Mouse (Mus musculus): Measurements from ENCODE around the gene Gimap7. TPM values are rescaled to one million over a fixed set of nuclear protein-coding genes. Genes with fewer than 3 reads are reported as not detected.
A peak's percentile ranks its signal among the peaks of the same experiment; 100 is the strongest.

The Gimap7 gene
- polyA plus RNA-seq, 1 experiment from 2014 or later = 0.59 TPM

DNA sequence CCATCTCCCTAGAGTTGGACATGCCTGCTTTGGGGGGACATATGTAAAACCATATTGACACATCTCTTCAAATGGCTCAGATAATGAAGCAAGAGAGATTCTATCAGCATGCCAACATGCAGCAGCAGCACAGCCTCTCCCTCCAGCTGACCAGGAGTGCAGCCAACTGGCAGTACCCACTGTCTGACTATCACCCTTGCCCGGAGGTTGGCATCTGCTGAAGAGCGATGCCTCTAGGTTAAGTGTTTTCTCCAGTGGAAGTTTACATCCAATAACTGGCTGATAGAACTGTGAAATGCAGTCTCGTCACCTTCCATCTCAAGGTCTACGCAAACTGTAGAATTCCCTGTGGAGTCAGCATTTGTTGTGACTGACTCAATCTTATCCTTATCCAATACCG, 19.3 kb downstream of the Gimap7 start:
- DNase-seq (no peak), ATAC-seq (no peak)
- Histone ChIP-seq H3K36me3 (replicated peaks; ENCODE audit: insufficient read depth, low read length) (no peaks in the 10 kb centered on the region), H3K9ac (replicated peaks) (no peak overlapping the region), H3K9me3 (ENCODE audit: low read length) (no peaks in the 10 kb centered on the region), H3K27me3 (ENCODE audit: insufficient read depth, low read length) (no peaks in the 10 kb centered on the region), H3K4me3 (ENCODE audit: low read depth, low read length) (no peak overlapping the region), H3K27ac (ENCODE audit: low read depth) (no peak overlapping the region), H3K4me2 (ENCODE audit: low read depth, low read length) (no peak overlapping the region), H3K4me1 (ENCODE audit: insufficient read depth) (peaks cover 20% of the 10 kb centered on the region)
- WGBS (ENCODE audit: insufficient replicate concordance) = 83% methylated on average over 5 of the region's 5 CpGs
- TF ChIP-seq CTCF (IDR thresholded peaks at IDR 0.05; ENCODE audit: low read depth) (no peak), EP300 (IDR thresholded peaks at IDR 0.05; ENCODE audit: low read depth) (no peak)

DNA sequence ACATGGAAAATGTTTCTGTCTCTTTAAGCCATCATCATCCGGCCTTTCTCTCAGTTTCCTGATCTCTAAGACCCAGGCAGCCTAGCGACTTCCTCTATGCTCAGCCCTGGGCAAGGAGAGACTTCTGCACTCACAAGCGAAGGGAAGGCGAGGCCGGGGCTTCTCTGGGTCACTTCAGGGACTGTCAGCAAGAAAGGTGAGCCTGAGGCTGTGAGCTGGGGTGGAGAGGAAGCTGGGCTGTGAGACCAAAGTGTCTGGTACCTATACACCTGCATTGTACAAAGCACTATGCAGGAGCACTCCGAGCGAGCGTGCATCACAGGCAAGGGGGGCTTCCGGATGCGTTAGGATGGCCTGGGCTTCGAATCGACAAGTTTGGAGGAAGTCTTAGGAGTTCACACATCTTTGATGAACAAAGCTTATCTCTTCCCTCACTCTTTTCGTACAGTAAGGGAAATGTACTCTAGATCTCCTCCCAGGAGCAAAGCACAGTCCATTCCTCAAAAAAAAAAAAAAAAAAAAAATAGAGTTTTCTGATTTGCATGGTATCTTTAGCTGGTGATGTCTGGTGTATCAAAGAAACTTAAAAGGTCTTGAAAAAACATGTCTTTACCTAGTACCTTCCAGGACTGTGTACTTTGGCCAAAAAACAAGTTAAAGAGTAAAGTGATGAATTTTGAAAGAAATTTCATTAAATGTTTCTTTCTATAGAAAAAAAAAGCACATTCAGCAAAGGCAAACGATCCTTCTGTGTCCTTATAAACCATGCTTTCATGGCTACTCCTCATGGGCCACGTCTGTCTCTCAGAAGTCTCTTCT, 20.7 kb downstream of the Gimap7 start, which contains the start of gene Gimap1:
Gimap1 (plus strand) TSS at position 94 of the 819 bp plus-strand sequence.
- H3K27ac ChIP-seq (ENCODE audit: low read depth) = peak within 1 kb of the TSS; percentile 51
- WGBS (ENCODE audit: insufficient replicate concordance) = 29% methylated on average over 15 of the region's 15 CpGs
- no peaks in the 10 kb centered on the region for H3K9me3 ChIP-seq (ENCODE audit: low read length)
- H3K4me3 ChIP-seq (ENCODE audit: low read depth, low read length) = peak within 1 kb of the TSS; percentile 45
- no peak for ATAC-seq
- TF ChIP-seq EP300 (IDR thresholded peaks at IDR 0.05; ENCODE audit: low read depth) = no peak
- no peak for TF ChIP-seq CTCF (IDR thresholded peaks at IDR 0.05; ENCODE audit: low read depth)
- peak; percentile 21 for DNase-seq
- H3K9ac ChIP-seq (replicated peaks) = peak within 1 kb of the TSS; percentile 41; the same call in 1 of the 2 replicates
- H3K4me1 ChIP-seq (ENCODE audit: insufficient read depth) = peaks cover 23% of the 10 kb centered on the region
- no peaks in the 10 kb centered on the region for H3K36me3 ChIP-seq (replicated peaks; ENCODE audit: insufficient read depth, low read length)
- H3K4me2 ChIP-seq (ENCODE audit: low read depth, low read length) = peak within 1 kb of the TSS; percentile 39
- no peaks in the 10 kb centered on the region for H3K27me3 ChIP-seq (ENCODE audit: insufficient read depth, low read length)

- H3K9me3 ChIP-seq (ENCODE audit: low read length) = no peaks in the 10 kb centered on the region
- TF ChIP-seq EP300 (IDR thresholded peaks at IDR 0.05; ENCODE audit: low read depth) (no peak), CTCF (IDR thresholded peaks at IDR 0.05; ENCODE audit: low read depth) (no peak)
- WGBS (ENCODE audit: insufficient replicate concordance) = 50% methylated on average over 3 of the region's 3 CpGs
- peak overlapping the region; percentile 39 for H3K4me2 ChIP-seq (ENCODE audit: low read depth, low read length)
- H3K4me1 ChIP-seq (ENCODE audit: insufficient read depth) = peaks cover 23% of the 10 kb centered on the region
- peak overlapping the region; percentile 19 for H3K4me3 ChIP-seq (ENCODE audit: low read depth, low read length)
- H3K27me3 ChIP-seq (ENCODE audit: insufficient read depth, low read length) = no peaks in the 10 kb centered on the region
- no peak overlapping the region for H3K27ac ChIP-seq (ENCODE audit: low read depth)
- H3K36me3 ChIP-seq (replicated peaks; ENCODE audit: insufficient read depth, low read length) = no peaks in the 10 kb centered on the region
- no peak for ATAC-seq
- DNase-seq = no peak
- H3K9ac ChIP-seq (replicated peaks) = no peak overlapping the region
Observed at GRCm38 (mm10) chr6:48739780-48740055, 21.3 kb downstream of the Gimap7 start.

DNA sequence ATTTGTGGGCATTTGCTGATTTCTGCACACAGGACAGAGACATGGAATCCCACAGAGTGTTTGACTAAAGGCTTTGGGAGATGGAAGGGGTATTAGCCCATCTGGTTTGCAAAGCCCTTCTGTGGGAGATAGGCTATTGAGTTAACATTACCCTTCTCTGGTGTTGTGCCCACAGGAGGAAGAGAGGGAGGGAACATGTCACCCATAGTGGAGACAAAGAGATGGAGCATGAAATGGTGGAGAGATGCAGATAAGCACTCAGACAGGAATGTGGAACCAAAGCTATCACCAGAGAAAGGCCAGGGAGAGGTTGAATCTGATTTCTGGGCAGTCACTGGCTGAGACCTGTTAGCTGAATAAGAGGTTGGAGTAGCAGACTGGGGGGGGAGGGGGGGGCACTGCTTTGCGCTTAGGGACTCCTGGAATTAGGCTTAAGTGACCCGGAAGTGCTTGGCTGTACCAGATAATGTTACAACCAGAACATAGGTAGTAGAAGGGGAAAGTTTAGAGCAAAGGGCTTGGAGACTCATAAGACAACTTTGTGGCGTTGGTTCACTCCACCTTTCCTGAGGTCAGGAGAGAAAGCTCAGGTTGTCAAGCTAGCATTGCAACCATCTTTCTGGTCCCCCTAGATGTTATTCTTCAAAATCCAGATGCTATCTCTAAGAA, 22.2 kb downstream of the Gimap7 start:
- no peak for DNase-seq
- H3K4me1 ChIP-seq (ENCODE audit: insufficient read depth) = peaks cover 23% of the 10 kb centered on the region
- no peak overlapping the region for H3K9ac ChIP-seq (replicated peaks)
- H3K27me3 ChIP-seq (ENCODE audit: insufficient read depth, low read length) = no peaks in the 10 kb centered on the region
- no peaks in the 10 kb centered on the region for H3K9me3 ChIP-seq (ENCODE audit: low read length)
- ATAC-seq = no peak
- H3K36me3 ChIP-seq (replicated peaks; ENCODE audit: insufficient read depth, low read length) = no peaks in the 10 kb centered on the region
- H3K4me2 ChIP-seq (ENCODE audit: low read depth, low read length) = peak overlapping the region; percentile 39
- TF ChIP-seq CTCF (IDR thresholded peaks at IDR 0.05; ENCODE audit: low read depth) (no peak), EP300 (IDR thresholded peaks at IDR 0.05; ENCODE audit: low read depth) (no peak)
- peak overlapping the region; percentile 74; the same call in 1 of the 2 replicates for H3K27ac ChIP-seq (ENCODE audit: low read depth)
- no peak overlapping the region for H3K4me3 ChIP-seq (ENCODE audit: low read depth, low read length)
- 49% methylated on average over 3 of the region's 3 CpGs for whole genome bisulfite sequencing (ENCODE audit: insufficient replicate concordance)

- peak overlapping the region; percentile 28; the same call in 1 of the 2 replicates for H3K4me2 ChIP-seq (ENCODE audit: low read depth, low read length)
- ATAC-seq = no peak
Observed at GRCm38 (mm10) chr6:48741273-48741672, 22.9 kb downstream of the Gimap7 start.

DNA sequence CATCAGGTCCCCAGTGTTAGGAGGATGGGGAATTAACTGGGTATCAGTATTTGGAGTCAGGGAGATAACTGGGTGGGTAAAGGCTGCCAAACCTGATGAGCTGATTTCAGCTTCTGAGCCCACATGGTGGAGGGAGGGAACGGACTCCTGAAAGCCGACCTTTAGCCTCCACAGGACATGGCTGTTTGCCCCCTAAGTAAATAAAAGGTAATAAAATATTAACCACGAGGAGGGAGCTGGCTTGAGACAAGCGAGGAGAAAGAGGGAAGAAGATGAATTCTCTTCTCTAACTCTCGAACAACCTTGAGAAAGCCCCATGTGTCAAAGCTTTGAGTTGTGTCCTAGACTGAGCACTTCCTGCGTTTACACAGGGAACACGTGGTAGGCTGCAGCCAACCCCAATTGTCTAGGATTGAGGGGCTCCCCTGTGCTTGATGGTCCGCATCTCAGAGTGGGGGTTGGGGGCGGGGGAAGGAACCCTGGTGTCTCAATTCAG, 23.3 kb downstream of the Gimap7 start:
- no peak for TF ChIP-seq CTCF (IDR thresholded peaks at IDR 0.05; ENCODE audit: low read depth)
- no peak for TF ChIP-seq EP300 (IDR thresholded peaks at IDR 0.05; ENCODE audit: low read depth)
- ATAC-seq = peak; percentile 48
- Histone ChIP-seq H3K9me3 (ENCODE audit: low read length) (no peaks in the 10 kb centered on the region), H3K9ac (replicated peaks) (no peak overlapping the region), H3K4me2 (ENCODE audit: low read depth, low read length) (peak overlapping the region; percentile 71), H3K27me3 (ENCODE audit: insufficient read depth, low read length) (no peaks in the 10 kb centered on the region), H3K4me3 (ENCODE audit: low read depth, low read length) (no peak overlapping the region), H3K4me1 (ENCODE audit: insufficient read depth) (peaks cover 23% of the 10 kb centered on the region), H3K36me3 (replicated peaks; ENCODE audit: insufficient read depth, low read length) (no peaks in the 10 kb centered on the region), H3K27ac (ENCODE audit: low read depth) (peak overlapping the region; percentile 74)
- WGBS (ENCODE audit: insufficient replicate concordance) = 32% methylated on average over 9 of the region's 9 CpGs
- DNase-seq = peak; percentile 21

More at GRCm38 (mm10) chr6:48741273-48741672, 22.9 kb downstream of the Gimap7 start:
- no peaks in the 10 kb centered on the region for H3K9me3 ChIP-seq (ENCODE audit: low read length)
- TF ChIP-seq CTCF (IDR thresholded peaks at IDR 0.05; ENCODE audit: low read depth) = no peak
- no peak for TF ChIP-seq EP300 (IDR thresholded peaks at IDR 0.05; ENCODE audit: low read depth)
- H3K4me3 ChIP-seq (ENCODE audit: low read depth, low read length) = no peak overlapping the region
- H3K36me3 ChIP-seq (replicated peaks; ENCODE audit: insufficient read depth, low read length) = no peaks in the 10 kb centered on the region
- no peak overlapping the region for H3K9ac ChIP-seq (replicated peaks)
- DNase-seq = no peak
- H3K27ac ChIP-seq (ENCODE audit: low read depth) = peak overlapping the region; percentile 74
- 17% methylated on average over 3 of the region's 3 CpGs for WGBS (ENCODE audit: insufficient replicate concordance)
- no peaks in the 10 kb centered on the region for H3K27me3 ChIP-seq (ENCODE audit: insufficient read depth, low read length)
- H3K4me1 ChIP-seq (ENCODE audit: insufficient read depth) = peaks cover 23% of the 10 kb centered on the region
